Mouse (Mus musculus) cerebellum, postnatal 4 days (tissue): ENCODE results near the gene Gm17482.
"Not testable (repeated sequence)": the region's sequence is repeated elsewhere in the genome, so short reads cannot be mapped to it uniquely, and the experiment has no call there.

Experiments used
- DNase-seq, 2 experiments: peaks; one replicate each; pipeline ENCODE4 v3.0.0; 2022; ENCODE audit warnings: low spot score in 2 of 2, mixed read lengths in 1 of 2

The Gm17482 gene

DNA sequence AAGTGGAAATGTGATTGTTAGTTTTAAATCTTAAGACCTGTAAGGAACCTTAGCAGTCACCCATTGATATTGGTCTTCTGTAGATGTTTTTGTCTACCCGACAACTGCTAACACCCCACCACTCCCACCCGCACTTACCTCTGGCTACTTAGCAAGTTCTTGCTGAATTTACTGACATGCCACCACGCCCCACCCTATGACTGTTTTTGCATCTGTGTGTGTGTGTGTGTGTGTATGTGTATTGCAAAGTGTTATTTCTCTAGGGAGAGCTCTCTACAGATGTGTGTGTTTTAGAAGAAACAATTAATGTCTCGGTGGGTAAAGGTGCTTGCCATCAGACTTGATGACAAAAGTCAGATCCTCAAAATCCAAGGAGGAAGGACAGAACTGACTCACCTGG lies at the start of gene Gm17482:
TSS of gene Gm17482 (plus strand) at position 301 of the 400 bp plus-strand sequence.
- DNase-seq = no peak

DNA sequence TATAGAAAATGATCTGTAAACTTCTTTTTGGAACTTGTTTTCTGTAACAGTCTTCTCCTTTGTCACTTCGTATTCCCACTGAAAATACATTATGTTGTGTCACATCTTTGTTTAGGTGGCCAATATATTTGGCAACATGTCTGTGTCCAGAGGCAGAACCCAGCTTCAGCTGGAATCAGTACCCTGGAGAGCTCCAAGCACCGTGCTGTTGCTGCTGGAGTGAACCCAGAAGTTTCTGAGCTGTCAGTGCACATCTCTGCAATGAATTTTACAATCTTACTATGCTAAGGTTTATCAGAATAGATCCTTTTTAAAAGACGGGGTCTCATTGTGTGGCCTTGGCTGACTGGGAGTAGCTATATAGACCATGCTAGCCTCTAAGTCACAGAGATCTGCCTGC lies 48.3 kb upstream of the Gm17482 start:
- no peak for DNase-seq

- no peak for DNase-seq
Measured at GRCm38 (mm10) chr6:115181094-115181493, 46.0 kb upstream of the Gm17482 start.

- DNase-seq = no peak
Measured at GRCm38 (mm10) chr6:115191111-115191510, 36.0 kb upstream of the Gm17482 start.

DNA sequence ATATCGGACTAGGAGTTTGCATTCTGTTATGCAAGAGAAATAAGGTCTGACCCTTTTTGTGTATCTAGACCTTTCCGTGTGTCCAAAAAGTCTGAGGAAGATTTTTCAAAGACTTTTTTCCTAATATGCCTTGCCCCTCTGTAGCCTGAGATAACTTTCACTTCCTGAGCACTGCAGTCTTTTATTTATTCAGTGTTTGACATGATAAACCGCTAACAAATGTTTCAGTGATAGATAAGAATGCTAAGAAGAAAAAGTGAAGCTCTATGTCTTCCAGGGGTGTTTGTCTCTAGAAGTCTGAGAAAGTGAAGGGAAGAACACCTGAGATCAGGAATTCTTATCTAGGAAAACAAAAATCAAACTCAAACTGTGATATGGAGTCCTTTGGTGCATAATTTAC lies 26.4 kb upstream of the Gm17482 start:
- DNase-seq = no peak

- no peak for DNase-seq
Measured at GRCm38 (mm10) chr6:115203029-115203428, 24.1 kb upstream of the Gm17482 start.

GRCm38 (mm10) chr6:115210187-115210586 lies 17.0 kb upstream of the Gm17482 start:
- DNase-seq = no peak

- no peak for DNase-seq
Measured at GRCm38 (mm10) chr6:115210820-115211219, 16.3 kb upstream of the Gm17482 start.

- DNase-seq = no peak
Measured at GRCm38 (mm10) chr6:115212132-115212903, 14.8 kb upstream of the Gm17482 start.

GRCm38 (mm10) chr6:115213129-115213528 lies 14.0 kb upstream of the Gm17482 start:
- no peak for DNase-seq

GRCm38 (mm10) chr6:115221215-115221641 lies 5.9 kb upstream of the Gm17482 start:
- DNase-seq = peak in 1 of 2 experiments; percentile 24

- peak in 1 of 2 experiments; percentile 30 for DNase-seq
Measured at GRCm38 (mm10) chr6:115225519-115225918, 1.6 kb upstream of the Gm17482 start.

- DNase-seq = peak; percentile 59 to 82
Measured at GRCm38 (mm10) chr6:115227529-115227928, 386 bp downstream of the Gm17482 start.

GRCm38 (mm10) chr6:115230557-115230956 lies 3.4 kb downstream of the Gm17482 start:
- DNase-seq = no peak

- DNase-seq = no peak
Measured at GRCm38 (mm10) chr6:115231836-115232235, 4.7 kb downstream of the Gm17482 start.

DNA sequence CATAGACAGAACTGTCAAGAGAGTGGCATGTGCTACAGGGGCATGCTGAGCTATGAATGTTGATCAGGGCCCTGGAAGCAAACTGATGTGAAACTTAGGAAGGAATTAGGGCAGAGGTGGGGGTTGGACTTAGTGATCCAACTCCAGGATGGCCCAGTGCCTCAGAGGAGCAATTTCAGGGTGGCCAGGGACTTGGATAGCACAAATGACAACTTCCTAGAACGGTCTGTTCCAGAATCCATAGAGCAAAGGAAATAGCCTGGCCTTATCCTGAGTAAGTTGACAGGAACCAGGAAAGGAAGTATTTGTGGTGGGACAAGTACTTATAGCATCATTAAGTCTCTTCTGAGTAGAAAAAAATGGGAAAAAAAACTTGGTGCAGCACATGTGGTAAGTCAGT lies 5.4 kb downstream of the Gm17482 start:
- DNase-seq = no peak

GRCm38 (mm10) chr6:115238031-115239027 lies 11.2 kb downstream of the Gm17482 start:
- no peak for DNase-seq

DNA sequence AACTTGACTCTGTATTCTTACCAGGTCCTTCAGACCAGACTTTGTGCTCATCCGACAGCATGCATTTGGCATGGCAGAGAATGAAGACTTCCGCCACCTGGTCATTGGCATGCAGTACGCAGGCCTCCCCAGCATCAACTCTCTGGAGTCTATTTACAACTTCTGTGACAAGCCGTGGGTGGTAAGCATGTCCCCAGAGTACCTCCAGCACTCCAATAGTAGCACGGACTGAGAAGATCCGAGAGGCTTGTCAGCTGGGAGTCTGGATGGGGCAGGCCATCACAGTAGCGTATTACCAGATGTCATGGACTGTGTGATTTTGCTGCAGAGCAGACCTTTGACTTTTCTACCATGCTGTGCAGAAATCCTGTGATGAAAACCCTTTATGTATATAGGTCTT lies 12.2 kb downstream of the Gm17482 start:
- DNase-seq = no peak

DNA sequence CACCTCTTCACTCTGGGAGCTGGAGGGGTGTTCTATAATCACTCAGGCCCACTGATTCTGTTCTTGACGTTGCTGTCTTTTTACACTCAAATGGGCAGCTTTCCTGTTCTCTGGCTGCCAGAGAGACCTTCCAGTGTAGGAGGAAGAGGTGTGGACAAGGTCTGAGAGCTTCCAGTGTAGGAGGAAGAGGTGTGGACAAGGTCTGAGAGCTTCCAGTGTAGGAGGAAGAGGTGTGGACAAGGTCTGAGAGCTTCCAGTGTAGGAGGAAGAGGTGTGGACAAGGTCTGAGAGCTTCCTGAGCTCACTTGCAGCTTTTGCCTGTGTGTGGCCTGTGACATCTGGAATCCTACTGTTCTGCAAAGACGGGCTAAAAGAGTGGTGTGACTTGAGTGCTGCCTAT lies 13.3 kb downstream of the Gm17482 start:
- DNase-seq = not testable (repeated sequence)

DNA sequence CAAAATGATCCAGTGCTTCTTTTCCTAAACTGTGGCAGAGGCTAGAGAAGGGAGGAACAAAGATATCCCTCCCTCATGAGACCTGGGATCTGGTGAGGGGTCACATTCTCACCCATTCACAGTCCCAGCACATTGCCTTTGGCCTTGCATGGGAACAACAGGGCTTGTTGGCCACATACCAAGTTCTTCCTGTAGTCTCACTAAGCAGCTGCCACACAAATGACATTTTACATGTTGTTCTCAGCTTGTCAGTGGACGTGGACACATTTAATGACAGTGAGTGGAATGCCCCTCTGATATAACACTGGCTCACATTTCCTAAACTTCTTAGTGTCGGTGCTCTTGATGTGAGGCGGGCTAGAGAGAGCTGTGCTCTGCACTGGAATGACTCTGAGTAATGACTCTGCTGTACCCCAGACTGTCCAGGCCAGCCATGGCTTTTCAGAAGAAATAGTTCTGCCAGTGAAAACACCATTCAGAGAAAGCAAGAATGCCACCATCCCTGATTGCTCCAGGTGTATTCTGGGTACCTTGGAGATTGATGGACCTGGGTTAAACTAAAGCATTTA lies 14.1 kb downstream of the Gm17482 start:
- no peak for DNase-seq

- DNase-seq = no peak
Measured at GRCm38 (mm10) chr6:115241939-115242338, 14.8 kb downstream of the Gm17482 start.

DNA sequence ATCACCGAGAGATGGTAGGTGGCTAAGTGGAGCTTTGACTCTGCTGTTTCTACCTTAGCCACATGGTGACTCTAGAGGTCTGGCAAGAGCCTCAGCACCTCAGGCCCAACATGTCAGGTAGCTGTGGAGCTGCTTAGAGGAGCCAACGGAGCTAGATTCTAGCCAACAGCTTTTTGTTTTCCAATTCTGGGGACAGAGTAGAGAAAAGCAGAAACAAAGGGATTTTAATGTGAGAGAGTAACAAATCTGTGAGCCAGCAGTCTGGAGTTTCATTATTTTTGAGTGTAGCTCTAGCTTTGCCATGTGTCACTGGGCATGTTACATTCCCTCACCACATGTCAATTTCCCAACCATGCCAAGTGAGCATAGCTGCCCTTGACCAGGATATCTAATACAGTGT lies 17.1 kb downstream of the Gm17482 start:
- DNase-seq = no peak
